Mouse (Mus musculus) activated CD4-positive, CD25-positive, alpha-beta regulatory T cell, adult 4 months (primary cell): ENCODE data around the gene Skor1. TPM values are rescaled to one million over a fixed set of nuclear protein-coding genes. Genes with fewer than 3 reads are reported as not detected.

Source experiments
- ATAC-seq: one replicate; pipeline ENCODE4 v1.8.0; 2017
- polyA plus RNA-seq, 2 experiments: library from polyadenylated mRNA; unstranded; fragments of 100-300 nt; shearing (Covaris generic); gene quantifications; one replicate each; pipeline ENCODE4 v1.2.1; 2017

The Skor1 gene
- polyA plus RNA-seq, result not detected

- ATAC-seq, result no peak
Measured at GRCm38 (mm10) chr9:63148410-63149371, at the start of gene Skor1. Gene Skor1, minus strand, starts transcription at chr9:63148961.

GRCm38 (mm10) chr9:63197252-63197651 is 48.5 kb upstream of the Skor1 start:
- no peak for ATAC-seq

- ATAC-seq, result no peak
Measured at GRCm38 (mm10) chr9:63196114-63196682, 47.4 kb upstream of the Skor1 start.

- no peak for ATAC-seq
Measured at GRCm38 (mm10) chr9:63195523-63195922, 46.8 kb upstream of the Skor1 start.

GRCm38 (mm10) chr9:63194791-63195190 is 46.0 kb upstream of the Skor1 start:
- no peak for ATAC-seq

- ATAC-seq, result no peak
Measured at GRCm38 (mm10) chr9:63192809-63193208, 44.0 kb upstream of the Skor1 start.

DNA sequence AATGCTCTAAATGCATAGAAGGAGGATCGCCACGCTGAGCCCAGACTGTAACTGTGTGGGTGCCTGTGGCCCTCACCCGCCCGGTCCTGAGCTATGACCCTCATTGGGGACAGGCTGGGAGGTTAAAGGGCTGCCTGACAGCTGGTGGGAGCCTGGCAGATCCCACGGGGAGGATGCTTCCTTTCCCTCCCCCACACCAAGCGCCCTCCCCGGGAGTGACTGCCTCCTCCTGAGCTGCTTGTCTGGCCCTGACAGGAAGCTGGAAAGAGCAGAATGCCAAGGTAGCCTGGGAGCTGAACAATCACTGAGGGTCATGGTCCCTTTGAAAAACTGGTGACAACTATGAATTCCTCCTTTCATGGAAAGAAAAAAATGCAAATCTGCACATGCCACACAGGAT is 38.5 kb upstream of the Skor1 start:
- ATAC-seq, result no peak

DNA sequence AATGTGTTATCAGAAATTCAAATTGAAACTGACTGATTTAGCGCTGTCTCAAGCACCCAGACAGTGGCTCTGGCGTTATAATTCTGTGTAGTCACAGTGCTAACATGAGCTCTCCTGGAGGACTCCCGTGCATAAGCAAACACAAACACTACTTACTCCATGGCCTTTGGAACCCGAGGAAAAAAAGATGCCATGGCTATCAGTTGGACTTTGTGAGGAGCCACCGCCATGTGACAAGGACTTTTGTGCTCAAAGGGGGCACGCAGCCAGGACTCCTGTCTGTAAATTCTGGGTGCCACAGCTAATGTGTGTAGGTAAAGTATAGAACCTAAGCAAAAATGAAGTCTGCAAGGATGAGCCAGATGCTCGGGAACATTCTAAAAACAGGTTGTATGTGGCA is 36.5 kb upstream of the Skor1 start:
- no peak for ATAC-seq

DNA sequence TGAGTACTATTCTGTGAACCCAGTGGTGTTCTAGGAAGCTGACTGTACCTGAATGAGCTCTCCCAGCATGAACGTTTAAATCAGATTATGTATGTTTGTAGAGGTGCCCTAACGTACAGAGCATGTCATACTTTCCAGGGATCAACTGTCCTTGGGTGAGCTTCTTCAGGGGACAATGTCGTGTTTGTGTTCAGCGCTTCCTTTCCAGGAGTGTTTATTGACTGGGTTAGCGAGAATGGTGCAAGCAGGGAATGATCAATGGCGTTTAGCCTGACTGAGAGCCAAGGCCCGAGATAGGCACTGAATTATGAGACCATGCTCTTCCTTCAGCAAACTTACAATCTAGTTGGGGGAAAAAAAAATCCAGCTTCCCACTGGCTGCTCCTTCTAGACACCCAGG is 35.1 kb upstream of the Skor1 start:
- no peak for ATAC-seq

- ATAC-seq, result no peak
Measured at GRCm38 (mm10) chr9:63182306-63182960, 33.7 kb upstream of the Skor1 start.

DNA sequence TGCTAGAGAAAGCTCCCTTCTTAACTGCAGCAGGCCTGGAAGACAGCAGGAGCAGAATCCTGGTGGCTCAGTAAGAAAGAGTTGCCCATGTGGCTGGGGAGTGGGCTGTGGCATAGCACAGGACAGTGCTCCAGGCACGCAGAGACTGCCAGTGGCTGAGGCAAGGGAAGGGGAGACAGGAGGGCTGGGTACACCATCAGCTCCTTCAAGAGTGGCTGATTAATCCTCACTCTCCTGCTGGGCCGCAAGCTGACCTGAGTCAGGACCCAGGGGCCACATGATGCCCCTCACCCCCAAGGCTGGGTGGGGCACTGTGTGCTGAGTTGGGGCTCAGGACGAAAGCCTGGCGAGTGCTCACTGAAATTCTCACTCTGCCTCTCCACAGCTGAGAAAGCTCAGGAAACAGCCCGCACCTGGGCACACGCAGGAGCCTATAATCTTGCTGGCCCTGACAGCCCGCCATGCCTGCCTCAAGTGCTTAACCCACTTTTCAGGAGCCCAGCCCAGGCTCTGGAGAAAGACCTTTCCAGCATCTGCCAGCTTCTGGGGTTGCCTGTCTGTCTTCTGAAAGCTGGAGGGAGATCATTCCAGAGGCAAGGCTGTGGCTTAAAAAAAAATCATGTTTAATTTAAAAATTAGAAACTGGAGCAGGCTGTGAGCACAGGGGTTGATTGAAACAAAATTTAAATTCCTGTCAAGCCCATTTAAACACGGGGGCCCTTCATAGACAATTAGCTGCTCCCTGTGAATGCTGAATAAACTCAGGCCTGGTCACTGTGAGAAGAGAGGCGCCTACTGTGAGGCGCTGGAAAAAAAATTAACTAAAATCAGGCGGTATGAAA is 32.8 kb upstream of the Skor1 start:
- no peak for ATAC-seq

DNA sequence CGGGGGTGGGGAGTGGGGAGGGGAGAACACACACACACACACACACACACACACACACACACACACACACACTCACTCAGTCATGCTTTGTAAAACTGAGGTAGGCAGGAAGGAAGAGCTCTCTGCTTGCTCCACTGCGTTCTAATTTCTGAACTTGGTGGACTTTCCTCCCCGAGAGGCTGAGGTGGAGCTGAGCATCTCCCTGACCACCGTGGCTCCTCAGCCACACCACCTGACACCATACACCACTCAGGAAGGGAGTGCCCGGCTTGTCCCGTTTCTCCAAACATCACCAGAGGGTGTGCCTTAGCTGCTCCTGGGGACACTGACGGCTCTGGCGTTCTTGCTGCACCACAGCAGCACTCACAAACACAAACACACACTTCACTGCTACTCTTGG is 29.5 kb upstream of the Skor1 start:
- ATAC-seq, result no peak

- no peak for ATAC-seq
Measured at GRCm38 (mm10) chr9:63174001-63174721, 25.4 kb upstream of the Skor1 start.

DNA sequence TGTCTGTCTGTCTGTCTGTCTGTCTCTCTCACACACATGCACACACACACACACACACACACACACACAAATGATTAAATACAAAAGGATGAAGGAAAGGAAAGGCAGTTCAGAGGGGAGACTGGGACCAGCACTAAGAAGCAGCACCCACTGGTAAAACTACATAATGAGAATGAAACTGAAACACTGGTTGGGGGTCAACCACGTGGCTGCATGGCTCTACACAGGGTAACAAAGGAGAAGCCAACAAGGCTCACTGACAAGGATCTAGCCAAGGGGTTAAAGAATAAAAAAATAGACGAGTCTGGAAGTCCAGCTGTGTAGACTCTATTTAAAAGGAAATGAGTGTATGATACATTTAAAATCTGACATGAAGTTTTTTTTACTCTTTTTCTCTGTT is 23.2 kb upstream of the Skor1 start:
- ATAC-seq, result no peak

DNA sequence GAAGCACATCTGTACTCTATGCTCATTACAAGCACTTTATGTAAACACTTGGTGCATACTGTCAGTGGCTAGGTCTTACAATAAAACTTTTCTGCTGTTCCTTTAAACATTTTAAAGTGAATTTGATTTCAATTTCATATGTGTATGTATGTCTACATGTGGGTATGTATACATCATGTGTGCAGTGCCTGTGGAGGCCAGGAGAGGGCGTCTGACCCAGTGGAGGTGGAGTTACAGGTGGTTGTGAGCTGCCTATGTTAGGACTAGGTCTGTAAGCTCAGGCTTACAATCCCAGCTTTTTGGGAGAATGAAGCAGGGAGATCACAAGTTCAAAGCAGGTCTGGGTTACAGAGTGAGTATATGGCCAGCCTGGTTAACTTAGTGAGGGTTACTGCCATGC is 20.4 kb upstream of the Skor1 start:
- no peak for ATAC-seq

GRCm38 (mm10) chr9:63165070-63165469 is 16.3 kb upstream of the Skor1 start:
- no peak for ATAC-seq

DNA sequence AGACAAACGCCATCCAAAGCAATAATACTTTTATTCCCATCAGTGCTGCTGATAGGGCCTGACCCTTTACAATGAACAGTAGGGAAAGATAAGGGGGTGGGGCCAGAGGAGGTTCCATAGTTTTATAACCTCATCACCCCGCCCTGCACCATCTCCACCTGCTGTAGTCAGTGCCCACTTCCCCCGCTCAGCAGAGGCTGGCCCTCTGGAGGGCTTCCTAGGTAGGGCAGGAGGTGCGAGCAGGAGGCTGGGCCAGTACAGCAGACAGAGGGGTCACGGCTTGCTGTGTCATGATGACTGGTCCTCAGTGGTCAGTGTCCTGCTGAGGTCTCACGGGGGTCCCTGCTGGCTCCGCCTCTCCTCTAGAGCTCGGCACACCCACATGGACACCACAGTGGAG is 15.0 kb upstream of the Skor1 start:
- no peak for ATAC-seq

- no peak for ATAC-seq
Measured at GRCm38 (mm10) chr9:63151949-63152348, 3.2 kb upstream of the Skor1 start.

DNA sequence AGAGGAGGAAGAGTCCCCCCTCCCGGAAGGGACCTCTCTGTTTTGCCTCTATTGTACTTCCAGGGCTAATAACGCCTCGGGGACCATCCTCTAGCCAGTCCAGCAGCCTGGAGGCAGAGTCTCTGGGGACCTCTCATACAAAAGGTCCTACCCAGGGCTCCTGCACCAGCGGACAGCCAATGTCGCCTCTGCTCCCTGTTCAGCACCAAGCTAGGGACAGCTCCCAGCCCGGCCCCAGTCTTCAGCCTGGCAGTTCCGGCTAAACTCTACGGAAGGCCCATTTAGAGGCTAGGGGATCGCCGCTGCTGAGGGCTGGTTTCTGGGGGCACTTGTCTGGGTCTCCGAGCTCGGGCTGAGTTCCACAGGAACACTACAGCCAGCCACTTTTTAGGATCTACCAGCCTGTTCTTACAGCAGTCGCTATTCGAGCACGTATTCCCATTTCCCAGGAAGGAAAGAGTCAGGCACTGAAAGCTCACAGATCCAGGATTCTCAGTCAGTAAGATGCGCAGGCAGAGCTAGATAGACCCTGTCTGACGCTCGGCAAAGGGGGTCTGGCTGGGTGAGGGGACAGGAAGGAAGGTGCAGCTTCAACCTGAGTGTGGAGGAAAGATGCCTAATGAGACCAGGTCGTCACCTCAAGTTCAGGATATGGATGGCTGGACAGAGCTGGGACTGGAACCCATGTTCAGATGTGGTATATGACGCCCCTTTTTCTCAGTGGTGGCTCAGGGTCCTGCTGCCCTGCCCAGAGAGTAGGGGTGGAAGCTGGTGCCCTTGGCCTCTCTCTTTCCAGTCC is 2.5 kb upstream of the Skor1 start:
- no peak for ATAC-seq

- no peak for ATAC-seq
Measured at GRCm38 (mm10) chr9:63150086-63150800, 1.5 kb upstream of the Skor1 start.
